Mouse (Mus musculus) embryonic facial prominence, embryonic 13.5 days (tissue): ENCODE measurements around the gene Cyp39a1. TPM values are rescaled to one million over a fixed set of nuclear protein-coding genes. Genes with fewer than 3 reads are reported as not detected.

Experiments
- ATAC-seq: fragments of 200-750 bp; cut with Nextera tagmentation; 2 replicates; pipeline ENCODE4 v1.8.0; 2017; ENCODE audit warnings: low read depth; ENCODE audit not compliant: insufficient number of reproducible peaks, insufficient read depth, low FRiP score, low TSS enrichment
- H3K27ac ChIP-seq: fragments of 300-500 bp; sonication (generic); 2 replicates; pipeline ENCODE4 v1.5.1; 2015; ENCODE audit warnings: moderate library complexity, mild to moderate bottlenecking, inconsistent platforms
- H3K27me3 ChIP-seq: fragments of 300-500 bp; sonication (generic); 2 replicates; pipeline ENCODE4 v1.6.1; 2015; ENCODE audit warnings: mild to moderate bottlenecking, inconsistent platforms
- H3K36me3 ChIP-seq: fragments of 300-500 bp; sonication (generic); 2 replicates; pipeline ENCODE4 v1.6.1; 2015; ENCODE audit warnings: mild to moderate bottlenecking, inconsistent platforms
- H3K4me1 ChIP-seq: fragments of 300-500 bp; sonication (generic); 2 replicates; pipeline ENCODE4 v1.6.1; 2015; ENCODE audit warnings: inconsistent platforms
- H3K4me2 ChIP-seq: fragments of 300-500 bp; sonication (generic); 2 replicates; pipeline ENCODE4 v1.6.1; 2015; ENCODE audit warnings: moderate library complexity, mild to moderate bottlenecking, inconsistent platforms
- H3K4me3 ChIP-seq: fragments of 300-500 bp; sonication (generic); 2 replicates; pipeline ENCODE4 v1.5.1; 2015; ENCODE audit warnings: mild to moderate bottlenecking, inconsistent platforms
- H3K9ac ChIP-seq: fragments of 300-500 bp; sonication (generic); 2 replicates; pipeline ENCODE4 v1.6.1; 2015; ENCODE audit warnings: mild to moderate bottlenecking, inconsistent platforms
- H3K9me3 ChIP-seq: fragments of 300-500 bp; sonication (generic); 2 replicates; pipeline ENCODE4 v1.6.1; 2016; ENCODE audit warnings: inconsistent platforms
- WGBS: fragments of 180-500 bp; shearing (Covaris S2); methylation state at CpG from one replicate; pipeline ENCODE4 v1.1.7; 2015; ENCODE audit warnings: mixed read lengths; 5-methylcytosine and 5-hydroxymethylcytosine counted together
- polyA plus RNA-seq: library from polyadenylated mRNA; unstranded; fragments of >200 nt; fragmentation: Nextera tagmentation; extraction: Ambion mirVana; gene quantifications from 2 replicates; pipeline ENCODE4 v1.2.1, GENCODE M21; 2015

The Cyp39a1 gene
- polyA plus RNA-seq, 1 experiment from 2014 or later, result 27.3 TPM

DNA sequence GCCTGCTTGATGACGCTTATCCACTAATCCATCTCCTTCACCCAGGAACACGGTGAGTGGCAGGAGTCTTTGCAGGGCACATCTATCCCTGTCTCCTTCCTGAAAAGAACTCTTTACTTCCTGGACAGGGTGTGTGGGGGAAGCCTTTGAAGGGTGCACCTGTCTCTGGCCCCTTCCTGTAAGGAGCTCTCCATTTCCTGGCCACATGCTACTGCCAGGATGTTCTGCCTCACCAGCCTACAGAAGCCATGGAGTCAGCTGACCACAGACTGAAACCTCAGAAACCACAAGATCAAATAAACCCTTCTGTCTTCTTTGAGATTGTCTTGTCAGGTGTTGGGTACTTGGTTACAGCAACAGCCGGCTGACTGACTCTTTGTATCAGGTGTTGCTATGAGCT, 22.1 kb upstream of the Cyp39a1 start:
- no peak overlapping the region for H3K4me3 ChIP-seq
- H3K4me2 ChIP-seq, result no peak overlapping the region
- no peak overlapping the region for H3K27ac ChIP-seq
- ATAC-seq, result no peak
- peaks cover 49% of the 10 kb centered on the region for H3K36me3 ChIP-seq
- WGBS, result 84% methylated on average over 3 of the region's 3 CpGs
- no peaks in the 10 kb centered on the region for H3K27me3 ChIP-seq
- H3K9ac ChIP-seq, result no peak overlapping the region
- no peaks in the 10 kb centered on the region for H3K9me3 ChIP-seq
- H3K4me1 ChIP-seq, result no peaks in the 10 kb centered on the region

DNA sequence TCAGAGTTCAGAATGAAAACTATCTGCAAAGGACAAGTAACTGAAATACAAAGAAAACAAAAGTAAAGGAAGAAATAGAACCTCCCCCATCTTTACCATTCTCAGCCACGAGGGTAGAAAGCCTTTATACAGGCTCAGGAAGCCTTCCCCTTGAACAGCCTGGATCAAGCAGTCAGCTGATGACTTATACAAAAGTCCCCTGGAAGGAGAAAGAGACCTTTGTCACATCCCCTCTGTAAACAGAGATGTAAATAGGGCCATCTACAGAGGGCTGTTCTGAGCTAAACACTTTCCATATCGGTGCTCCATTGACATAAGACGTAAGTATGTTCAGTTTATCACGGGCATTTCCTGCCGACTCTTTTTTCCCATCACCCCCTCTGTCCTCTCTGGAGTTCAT, 20.3 kb upstream of the Cyp39a1 start:
- WGBS, result 61% methylated on average over 5 of the region's 5 CpGs
- no peaks in the 10 kb centered on the region for H3K9me3 ChIP-seq
- ATAC-seq, result no peak
- H3K4me3 ChIP-seq, result no peak overlapping the region
- H3K9ac ChIP-seq, result no peak overlapping the region
- peaks cover 59% of the 10 kb centered on the region for H3K36me3 ChIP-seq
- H3K27ac ChIP-seq, result no peak overlapping the region
- H3K27me3 ChIP-seq, result no peaks in the 10 kb centered on the region
- no peak overlapping the region for H3K4me2 ChIP-seq
- H3K4me1 ChIP-seq, result no peaks in the 10 kb centered on the region

DNA sequence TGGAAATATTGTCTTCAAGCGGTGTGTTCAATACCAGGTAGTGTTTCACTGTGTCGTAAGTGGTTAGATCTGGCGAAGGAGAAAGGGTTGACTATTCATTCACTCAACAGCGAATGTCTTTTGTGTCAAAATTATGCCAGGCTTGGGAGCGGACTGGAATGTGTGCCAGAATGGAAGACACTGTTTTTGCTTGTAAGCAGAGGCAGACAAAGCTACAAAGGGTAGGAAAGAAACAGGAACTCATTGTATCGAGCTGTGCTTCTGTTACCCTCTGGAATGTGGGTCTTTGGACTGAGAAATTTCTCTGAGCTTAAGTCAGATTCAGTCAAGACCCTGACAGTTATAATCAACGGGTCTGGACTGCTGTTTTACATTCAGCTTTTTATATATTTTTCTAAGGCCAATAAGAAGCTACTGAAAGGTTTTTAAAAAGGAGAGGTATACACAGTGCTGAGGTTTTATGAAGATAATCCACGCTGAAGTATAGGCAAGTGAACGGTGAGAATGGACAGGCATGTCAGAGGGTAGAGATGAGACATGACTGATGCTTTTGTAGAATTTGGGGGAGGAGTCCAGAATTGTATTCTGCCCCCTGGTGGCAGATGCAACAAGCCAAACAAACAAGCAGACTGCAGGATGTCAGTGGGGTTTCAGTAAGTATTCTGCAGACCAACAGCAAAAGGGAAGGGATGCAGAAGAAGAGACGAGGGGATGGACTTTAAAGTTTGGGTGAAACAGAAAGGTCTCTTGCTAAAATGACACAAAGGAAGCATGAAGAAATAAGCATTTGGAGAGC, 17.4 kb upstream of the Cyp39a1 start:
- H3K4me2 ChIP-seq, result no peak overlapping the region
- no peak for ATAC-seq
- H3K27me3 ChIP-seq, result no peaks in the 10 kb centered on the region
- H3K27ac ChIP-seq, result no peak overlapping the region
- no peak overlapping the region for H3K4me3 ChIP-seq
- H3K4me1 ChIP-seq, result no peaks in the 10 kb centered on the region
- 79% methylated on average over 10 of the region's 10 CpGs for WGBS
- H3K36me3 ChIP-seq, result peaks cover 66% of the 10 kb centered on the region
- no peaks in the 10 kb centered on the region for H3K9me3 ChIP-seq
- H3K9ac ChIP-seq, result no peak overlapping the region

DNA sequence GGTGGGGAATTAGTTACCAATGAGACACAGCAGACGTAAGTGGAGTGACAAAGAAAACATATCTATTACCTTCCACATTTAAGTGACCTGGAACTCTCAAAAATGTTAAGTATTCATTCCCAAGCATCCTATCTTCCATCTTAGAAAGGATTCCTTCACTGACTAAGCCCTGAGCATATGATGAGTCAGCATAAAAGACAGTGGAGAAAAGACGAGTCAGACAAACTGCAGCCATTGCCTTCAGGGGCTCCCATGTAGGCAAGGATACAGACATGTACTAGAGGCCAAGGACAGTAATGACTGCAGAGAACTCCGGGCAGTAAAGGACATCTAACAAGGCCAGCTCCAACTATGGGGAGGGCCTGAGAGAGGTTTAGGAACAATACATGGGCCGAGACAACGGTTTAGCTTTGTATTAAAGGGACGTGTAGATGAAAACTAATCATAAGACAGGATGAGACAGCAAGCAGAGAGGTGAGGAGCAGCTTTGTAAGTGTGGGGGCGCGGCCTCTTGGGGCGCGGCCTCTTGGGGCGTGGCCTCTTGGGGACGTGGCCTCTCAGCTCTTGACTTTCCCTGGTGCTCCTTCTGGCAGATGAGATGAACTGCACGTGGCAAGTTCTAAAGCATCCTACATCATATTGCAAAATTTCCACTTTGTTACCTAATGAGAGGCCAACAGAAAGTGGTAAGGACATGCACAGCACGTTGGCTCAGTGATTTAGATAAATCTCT, 15.7 kb upstream of the Cyp39a1 start:
- Histone ChIP-seq H3K9me3 (no peaks in the 10 kb centered on the region), H3K9ac (no peak overlapping the region), H3K27me3 (no peaks in the 10 kb centered on the region), H3K4me2 (no peak overlapping the region), H3K27ac (no peak overlapping the region), H3K4me3 (no peak overlapping the region), H3K4me1 (no peaks in the 10 kb centered on the region), H3K36me3 (peaks cover 55% of the 10 kb centered on the region)
- ATAC-seq, result no peak
- WGBS, result 70% methylated on average over 14 of the region's 14 CpGs

DNA sequence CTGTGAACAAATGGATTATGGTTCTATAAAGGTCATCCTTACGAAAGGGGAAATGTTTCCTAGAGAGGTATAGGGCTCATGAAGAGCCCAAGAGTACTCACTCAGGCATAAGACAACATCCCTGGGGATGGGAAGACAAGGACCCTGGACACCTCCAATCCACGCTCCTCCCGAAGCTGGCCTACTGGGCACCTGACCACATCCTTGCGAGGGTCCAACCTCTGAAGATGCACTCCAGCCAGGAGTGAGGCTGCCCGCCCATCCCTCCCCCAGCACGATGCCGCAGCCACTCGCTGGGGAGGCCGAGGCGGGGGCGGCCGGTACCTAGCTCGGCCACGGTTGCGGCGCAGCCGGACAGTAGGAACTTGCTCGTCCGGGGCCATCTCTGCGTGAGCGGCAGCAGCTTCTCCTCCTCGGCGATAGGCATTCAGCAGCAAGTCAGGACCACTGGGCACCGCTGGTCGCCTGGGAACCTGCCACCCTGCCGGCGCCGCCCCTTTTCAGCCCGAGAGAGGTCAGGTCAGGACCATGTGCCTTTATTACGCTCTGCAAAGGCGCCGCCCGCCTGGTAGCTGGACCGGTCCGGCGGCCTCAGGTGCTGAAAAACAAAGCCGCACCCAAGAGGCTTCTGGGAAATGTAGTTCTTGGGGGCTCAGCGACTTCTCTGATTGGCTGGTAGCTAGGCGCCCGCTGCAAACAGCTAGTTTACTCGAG, 492 bp upstream of the Cyp39a1 start, which contains the start of gene Slc25a27:
TSS of gene Slc25a27 (minus strand) at position 639 of the 714 bp plus-strand sequence.
- Histone ChIP-seq H3K36me3 (peaks cover 4% of the 10 kb centered on the region; the same call in 1 of the 2 replicates), H3K27me3 (no peaks in the 10 kb centered on the region), H3K4me2 (peak within 1 kb of the TSS; percentile 85), H3K4me1 (peaks cover 27% of the 10 kb centered on the region), H3K9ac (peak within 1 kb of the TSS; percentile 86), H3K27ac (peak within 1 kb of the TSS; percentile 71), H3K4me3 (peak within 1 kb of the TSS; percentile 93), H3K9me3 (no peaks in the 10 kb centered on the region)
- peak; percentile 99 for ATAC-seq
- WGBS, result under 1% methylated on average over 41 of the region's 41 CpGs

DNA sequence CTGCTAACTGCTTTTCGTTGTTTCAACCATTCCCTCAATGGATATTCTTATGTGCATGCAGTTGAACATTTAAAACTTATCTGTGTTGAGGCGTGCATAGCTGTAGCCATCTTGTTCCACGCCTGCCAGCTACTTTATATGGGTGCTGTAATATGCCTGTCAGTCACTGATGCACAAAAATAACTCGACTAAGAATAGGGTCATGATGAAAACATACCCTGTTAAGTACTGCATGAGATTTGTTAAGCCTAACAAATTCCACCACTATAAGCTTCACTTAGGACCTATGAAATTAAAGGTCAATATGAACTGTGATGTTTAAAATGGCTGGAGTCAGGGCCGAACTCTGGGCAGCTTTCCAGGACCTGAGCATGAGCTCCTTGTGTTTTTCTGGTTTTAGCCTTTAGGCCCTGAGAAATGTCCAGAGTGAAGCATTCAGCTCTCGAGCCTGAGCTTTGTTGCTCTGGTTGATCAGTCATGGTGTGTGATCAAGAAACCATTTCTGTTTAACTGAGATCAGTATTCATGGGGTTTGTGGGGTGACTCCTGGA, 2.0 kb downstream of the Cyp39a1 start:
- Histone ChIP-seq H3K4me1 (peaks cover 27% of the 10 kb centered on the region), H3K36me3 (no peaks in the 10 kb centered on the region), H3K27ac (no peak overlapping the region), H3K4me3 (no peak overlapping the region), H3K27me3 (no peaks in the 10 kb centered on the region), H3K9me3 (no peaks in the 10 kb centered on the region), H3K4me2 (peak overlapping the region; percentile 85), H3K9ac (no peak overlapping the region)
- ATAC-seq, result no peak
- WGBS, result 72% methylated on average over 6 of the region's 6 CpGs

DNA sequence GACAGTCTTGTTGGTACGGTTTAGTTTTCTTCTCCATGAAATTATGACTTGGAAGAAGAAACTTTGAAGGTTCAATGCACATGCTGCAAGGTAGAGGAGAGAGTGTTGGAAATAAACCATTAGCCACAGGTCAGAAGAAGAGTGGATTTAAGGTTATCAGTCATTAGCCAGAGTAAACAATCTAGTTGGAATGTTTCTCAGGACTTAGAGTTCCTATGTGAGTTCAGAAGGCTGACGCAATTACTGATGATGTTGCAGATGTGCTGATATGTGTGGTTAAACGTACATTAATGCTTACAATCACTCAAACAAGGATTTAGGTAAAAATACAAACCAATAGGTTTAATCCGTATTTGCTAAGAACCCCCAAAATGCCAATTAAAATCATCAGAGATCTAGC, 4.7 kb downstream of the Cyp39a1 start:
- H3K36me3 ChIP-seq, result no peaks in the 10 kb centered on the region
- 85% methylated on average over 4 of the region's 4 CpGs for WGBS
- ATAC-seq, result no peak

DNA sequence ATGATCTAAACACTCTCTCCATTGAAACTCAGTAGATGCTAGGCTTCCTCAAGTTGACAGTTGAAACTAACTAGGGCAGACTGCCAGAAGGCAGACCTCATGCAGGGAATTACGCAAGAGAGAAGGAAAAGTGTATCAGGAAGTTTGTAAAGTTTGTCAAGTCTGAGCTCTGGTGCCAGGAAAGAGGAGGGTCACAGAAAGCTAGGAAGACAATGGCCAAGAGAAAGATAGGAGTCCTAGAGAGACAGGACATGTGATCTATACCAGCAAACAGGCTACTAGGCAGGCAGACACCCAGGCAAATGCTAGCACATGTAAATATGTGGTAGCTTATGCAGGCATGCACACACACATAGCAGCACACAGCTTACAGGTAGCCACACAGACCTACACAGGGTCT, 8.0 kb downstream of the Cyp39a1 start:
- Histone ChIP-seq H3K4me2 (no peak overlapping the region), H3K4me1 (no peaks in the 10 kb centered on the region), H3K36me3 (peaks cover 8% of the 10 kb centered on the region; the same call in 1 of the 2 replicates), H3K27me3 (no peaks in the 10 kb centered on the region), H3K9ac (no peak overlapping the region), H3K27ac (no peak overlapping the region), H3K9me3 (no peaks in the 10 kb centered on the region), H3K4me3 (no peak overlapping the region)
- ATAC-seq, result no peak
- WGBS, result 91% methylated on average over 1 of the region's 1 CpGs

More for the DNA sequence above, 4.7 kb downstream of the Cyp39a1 start:
- Histone ChIP-seq H3K9ac (no peak overlapping the region), H3K27me3 (no peaks in the 10 kb centered on the region), H3K4me1 (peaks cover 14% of the 10 kb centered on the region), H3K9me3 (no peaks in the 10 kb centered on the region), H3K4me3 (no peak overlapping the region), H3K27ac (no peak overlapping the region), H3K4me2 (no peak overlapping the region)

DNA sequence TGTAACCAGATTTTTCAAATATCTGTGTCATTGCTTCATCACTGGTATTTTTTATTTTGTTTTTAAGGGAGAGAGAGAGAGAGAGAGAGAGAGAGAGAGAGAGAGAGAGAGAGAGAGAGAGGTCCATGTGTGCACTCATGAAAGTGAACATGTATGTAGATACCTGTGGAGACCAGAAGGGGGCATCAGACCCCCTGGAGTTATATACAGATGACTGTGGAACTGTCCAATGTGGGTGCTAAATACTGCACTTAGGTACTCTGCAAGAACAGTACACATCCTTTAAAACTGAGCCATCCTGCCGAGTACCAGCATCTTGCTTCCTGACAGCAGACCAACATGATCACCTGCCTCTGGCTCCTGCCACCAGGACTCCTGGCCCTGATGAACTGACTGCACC, 9.0 kb downstream of the Cyp39a1 start:
- no peak for ATAC-seq
- Histone ChIP-seq H3K27ac (no peak overlapping the region), H3K9me3 (no peaks in the 10 kb centered on the region), H3K27me3 (no peaks in the 10 kb centered on the region), H3K36me3 (peaks cover 16% of the 10 kb centered on the region), H3K4me3 (no peak overlapping the region), H3K4me1 (no peaks in the 10 kb centered on the region), H3K4me2 (no peak overlapping the region), H3K9ac (no peak overlapping the region)
- 91% methylated on average over 1 of the region's 1 CpGs for WGBS

DNA sequence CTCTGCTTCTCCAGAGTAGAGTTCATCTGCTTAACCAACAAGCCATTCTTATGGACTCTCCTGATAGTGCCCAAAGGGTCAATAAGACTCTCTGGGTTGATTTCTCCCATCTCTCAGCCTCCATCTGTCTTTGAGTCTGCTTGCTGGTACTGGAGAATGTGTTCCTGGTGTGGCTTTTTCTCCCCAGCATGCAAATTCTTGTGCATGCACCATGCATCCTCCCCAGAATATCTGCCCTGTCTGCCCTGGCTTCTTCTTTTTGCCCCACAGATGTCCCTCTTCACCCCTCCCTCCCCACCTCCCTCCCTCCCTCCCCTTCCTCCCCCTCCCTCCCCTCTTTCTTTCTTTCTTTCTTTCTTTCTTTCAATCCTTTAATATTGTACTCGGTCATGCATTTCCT, 10.1 kb downstream of the Cyp39a1 start:
- Histone ChIP-seq H3K27ac (no peak overlapping the region), H3K4me1 (no peaks in the 10 kb centered on the region), H3K27me3 (no peaks in the 10 kb centered on the region), H3K9ac (no peak overlapping the region), H3K36me3 (peaks cover 16% of the 10 kb centered on the region), H3K9me3 (no peaks in the 10 kb centered on the region), H3K4me2 (no peak overlapping the region), H3K4me3 (no peak overlapping the region)
- WGBS, result 35% methylated on average over 1 of the region's 1 CpGs
- ATAC-seq, result no peak

DNA sequence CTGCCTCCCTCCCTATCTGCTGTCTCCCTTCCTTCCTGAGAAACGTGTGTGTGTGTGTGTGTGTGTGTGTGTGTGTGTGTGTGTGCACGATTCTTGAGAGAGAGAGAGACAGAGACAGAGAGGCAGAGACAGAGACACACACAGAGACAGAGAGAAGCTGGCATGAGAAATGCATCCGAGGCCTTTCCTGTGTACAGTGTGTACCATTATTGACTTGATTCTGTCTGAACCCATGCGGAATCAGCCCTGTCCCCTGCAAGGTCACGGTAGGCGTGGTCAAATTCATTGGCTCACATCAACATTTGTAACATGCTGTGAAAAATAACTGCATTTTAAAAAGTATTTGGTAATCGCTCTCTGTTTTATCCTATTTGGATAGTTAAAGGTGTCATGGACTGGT, 16.9 kb downstream of the Cyp39a1 start:
- H3K27ac ChIP-seq, result no peak overlapping the region
- H3K27me3 ChIP-seq, result no peaks in the 10 kb centered on the region
- H3K9me3 ChIP-seq, result no peaks in the 10 kb centered on the region
- ATAC-seq, result no peak
- H3K4me3 ChIP-seq, result no peak overlapping the region
- WGBS, result 94% methylated on average over 6 of the region's 7 CpGs
- peaks cover 48% of the 10 kb centered on the region for H3K36me3 ChIP-seq
- H3K9ac ChIP-seq, result no peak overlapping the region
- H3K4me2 ChIP-seq, result no peak overlapping the region
- H3K4me1 ChIP-seq, result no peaks in the 10 kb centered on the region
